Mouse (Mus musculus): ENCODE results near the gene Nlk. TPM values are rescaled to one million over a fixed set of nuclear protein-coding genes. Genes with fewer than 3 reads are reported as not detected.

The Nlk gene
- polyA plus RNA-seq, 1 experiment from 2014 or later: 13.4 TPM

GRCm38 (mm10) chr11:78566775-78567174 lies 130.4 kb downstream of the Nlk start:
- Histone ChIP-seq H3K4me1 (ENCODE audit: control insufficient read depth, insufficient read depth, low read length) (no peaks in the 10 kb centered on the region), H3K9ac (replicated peaks; ENCODE audit: low read depth, low read length) (no peak overlapping the region), H3K36me3 (ENCODE audit: control insufficient read depth, insufficient read depth, low read length) (peaks cover 4% of the 10 kb centered on the region; the same call in 1 of the 2 replicates), H3K9me3 (ENCODE audit: control insufficient read depth, low read depth, low read length) (no peaks in the 10 kb centered on the region), H3K27ac (ENCODE audit: low read length) (no peak overlapping the region), H3K4me2 (replicated peaks; ENCODE audit: low read depth, low read length) (no peak overlapping the region), H3K27me3 (ENCODE audit: control insufficient read depth, insufficient read depth, low read length) (no peaks in the 10 kb centered on the region), H3K4me3 (ENCODE audit: low read depth, low read length) (no peak overlapping the region)
- 46% methylated on average over 6 of the region's 6 CpGs for WGBS
- no peak for ATAC-seq (ENCODE audit: insufficient number of reproducible peaks, insufficient read depth, low FRiP score, low read depth)

GRCm38 (mm10) chr11:78560447-78560846 lies 136.7 kb downstream of the Nlk start:
- 16% methylated on average over 4 of the region's 4 CpGs for WGBS
- H3K27me3 ChIP-seq (ENCODE audit: control insufficient read depth, insufficient read depth, low read length): no peaks in the 10 kb centered on the region
- no peaks in the 10 kb centered on the region for H3K4me1 ChIP-seq (ENCODE audit: control insufficient read depth, insufficient read depth, low read length)
- no peak overlapping the region for H3K27ac ChIP-seq (ENCODE audit: low read length)
- no peak overlapping the region for H3K4me3 ChIP-seq (ENCODE audit: low read depth, low read length)
- ATAC-seq (ENCODE audit: insufficient number of reproducible peaks, insufficient read depth, low FRiP score, low read depth): 0 out of 2 replicates have a peak, but pooled peaks have one; percentile 42
- no peaks in the 10 kb centered on the region for H3K9me3 ChIP-seq (ENCODE audit: control insufficient read depth, low read depth, low read length)
- no peak overlapping the region for H3K4me2 ChIP-seq (replicated peaks; ENCODE audit: low read depth, low read length)
- no peaks in the 10 kb centered on the region for H3K36me3 ChIP-seq (ENCODE audit: control insufficient read depth, insufficient read depth, low read length)
- no peak overlapping the region for H3K9ac ChIP-seq (replicated peaks; ENCODE audit: low read depth, low read length)

- Histone ChIP-seq H3K36me3 (ENCODE audit: control insufficient read depth, insufficient read depth, low read length) (no peaks in the 10 kb centered on the region), H3K4me2 (replicated peaks; ENCODE audit: low read depth, low read length) (no peak overlapping the region), H3K4me3 (ENCODE audit: low read depth, low read length) (no peak overlapping the region), H3K4me1 (ENCODE audit: control insufficient read depth, insufficient read depth, low read length) (no peaks in the 10 kb centered on the region), H3K9me3 (ENCODE audit: control insufficient read depth, low read depth, low read length) (no peaks in the 10 kb centered on the region; the same call in 1 of the 2 replicates), H3K9ac (replicated peaks; ENCODE audit: low read depth, low read length) (no peak overlapping the region), H3K27ac (ENCODE audit: low read length) (no peak overlapping the region), H3K27me3 (ENCODE audit: control insufficient read depth, insufficient read depth, low read length) (no peaks in the 10 kb centered on the region)
- no peak for ATAC-seq (ENCODE audit: insufficient number of reproducible peaks, insufficient read depth, low FRiP score, low read depth)
- 61% methylated on average over 8 of the region's 8 CpGs for WGBS
Observed at GRCm38 (mm10) chr11:78557241-78557640, 139.9 kb downstream of the Nlk start.

- Histone ChIP-seq H3K9me3 (ENCODE audit: control insufficient read depth, low read depth, low read length) (no peaks in the 10 kb centered on the region; the same call in 1 of the 2 replicates), H3K27me3 (ENCODE audit: control insufficient read depth, insufficient read depth, low read length) (no peaks in the 10 kb centered on the region), H3K36me3 (ENCODE audit: control insufficient read depth, insufficient read depth, low read length) (no peaks in the 10 kb centered on the region), H3K4me2 (replicated peaks; ENCODE audit: low read depth, low read length) (no peak overlapping the region), H3K4me1 (ENCODE audit: control insufficient read depth, insufficient read depth, low read length) (no peaks in the 10 kb centered on the region), H3K4me3 (ENCODE audit: low read depth, low read length) (no peak overlapping the region), H3K27ac (ENCODE audit: low read length) (no peak overlapping the region), H3K9ac (replicated peaks; ENCODE audit: low read depth, low read length) (no peak overlapping the region)
- 69% methylated on average over 4 of the region's 4 CpGs for WGBS
- ATAC-seq (ENCODE audit: insufficient number of reproducible peaks, insufficient read depth, low FRiP score, low read depth): no peak
Observed at GRCm38 (mm10) chr11:78556070-78556469, 141.1 kb downstream of the Nlk start.

GRCm38 (mm10) chr11:78555623-78556022 lies 141.6 kb downstream of the Nlk start:
- no peak overlapping the region for H3K4me2 ChIP-seq (replicated peaks; ENCODE audit: low read depth, low read length)
- H3K27ac ChIP-seq (ENCODE audit: low read length): peak overlapping the region; percentile 67; the same call in 1 of the 2 replicates
- no peaks in the 10 kb centered on the region for H3K27me3 ChIP-seq (ENCODE audit: control insufficient read depth, insufficient read depth, low read length)
- no peaks in the 10 kb centered on the region for H3K4me1 ChIP-seq (ENCODE audit: control insufficient read depth, insufficient read depth, low read length)
- no peaks in the 10 kb centered on the region; the same call in 1 of the 2 replicates for H3K9me3 ChIP-seq (ENCODE audit: control insufficient read depth, low read depth, low read length)
- ATAC-seq (ENCODE audit: insufficient number of reproducible peaks, insufficient read depth, low FRiP score, low read depth): no peak
- WGBS: 54% methylated on average over 3 of the region's 3 CpGs
- H3K36me3 ChIP-seq (ENCODE audit: control insufficient read depth, insufficient read depth, low read length): no peaks in the 10 kb centered on the region
- no peak overlapping the region for H3K9ac ChIP-seq (replicated peaks; ENCODE audit: low read depth, low read length)
- no peak overlapping the region for H3K4me3 ChIP-seq (ENCODE audit: low read depth, low read length)

- Histone ChIP-seq H3K27me3 (ENCODE audit: control insufficient read depth, insufficient read depth, low read length) (no peaks in the 10 kb centered on the region), H3K36me3 (ENCODE audit: control insufficient read depth, insufficient read depth, low read length) (no peaks in the 10 kb centered on the region), H3K27ac (ENCODE audit: low read length) (peak overlapping the region; percentile 72; the same call in 1 of the 2 replicates), H3K9me3 (ENCODE audit: control insufficient read depth, low read depth, low read length) (no peaks in the 10 kb centered on the region; the same call in 1 of the 2 replicates), H3K4me2 (replicated peaks; ENCODE audit: low read depth, low read length) (peak overlapping the region; percentile 75), H3K4me3 (ENCODE audit: low read depth, low read length) (peak overlapping the region; percentile 65), H3K9ac (replicated peaks; ENCODE audit: low read depth, low read length) (0 out of 2 replicates have a peak overlapping the region, but pooled peaks have one; percentile 38), H3K4me1 (ENCODE audit: control insufficient read depth, insufficient read depth, low read length) (peaks cover 6% of the 10 kb centered on the region; the same call in 1 of the 2 replicates)
- ATAC-seq (ENCODE audit: insufficient number of reproducible peaks, insufficient read depth, low FRiP score, low read depth): 0 out of 2 replicates have a peak, but pooled peaks have one; percentile 8
- 33% methylated on average over 6 of the region's 6 CpGs for WGBS
Observed at GRCm38 (mm10) chr11:78551059-78551398, 146.1 kb downstream of the Nlk start.

- Histone ChIP-seq H3K27me3 (ENCODE audit: control insufficient read depth, insufficient read depth, low read length) (no peaks in the 10 kb centered on the region), H3K4me1 (ENCODE audit: control insufficient read depth, insufficient read depth, low read length) (peaks cover 6% of the 10 kb centered on the region; the same call in 1 of the 2 replicates), H3K4me3 (ENCODE audit: low read depth, low read length) (peak within 1 kb of the TSS; percentile 65), H3K9me3 (ENCODE audit: control insufficient read depth, low read depth, low read length) (no peaks in the 10 kb centered on the region; the same call in 1 of the 2 replicates), H3K36me3 (ENCODE audit: control insufficient read depth, insufficient read depth, low read length) (0 out of 2 replicates have a peak, but pooled peaks cover 3% of the 10 kb centered on the region), H3K4me2 (replicated peaks; ENCODE audit: low read depth, low read length) (peak within 1 kb of the TSS; percentile 75), H3K9ac (replicated peaks; ENCODE audit: low read depth, low read length) (peak within 1 kb of the TSS; percentile 63), H3K27ac (ENCODE audit: low read length) (peak within 1 kb of the TSS; percentile 79)
- peak; percentile 100 for ATAC-seq (ENCODE audit: insufficient number of reproducible peaks, insufficient read depth, low FRiP score, low read depth)
- under 1% methylated on average over 60 of the region's 60 CpGs for WGBS
Observed at GRCm38 (mm10) chr11:78550168-78551058, 146.8 kb downstream of the Nlk start, which contains the start of gene Tmem97. Tmem97 (minus strand) TSS chr11:78550777.

GRCm38 (mm10) chr11:78549491-78549987 lies 147.6 kb downstream of the Nlk start:
- WGBS: 3% methylated on average over 5 of the region's 5 CpGs
- Histone ChIP-seq H3K27ac (ENCODE audit: low read length) (no peak overlapping the region; the same call in 1 of the 2 replicates), H3K27me3 (ENCODE audit: control insufficient read depth, insufficient read depth, low read length) (no peaks in the 10 kb centered on the region), H3K9ac (replicated peaks; ENCODE audit: low read depth, low read length) (peak overlapping the region; percentile 63), H3K4me3 (ENCODE audit: low read depth, low read length) (peak overlapping the region; percentile 65), H3K36me3 (ENCODE audit: control insufficient read depth, insufficient read depth, low read length) (0 out of 2 replicates have a peak, but pooled peaks cover 4% of the 10 kb centered on the region), H3K9me3 (ENCODE audit: control insufficient read depth, low read depth, low read length) (no peaks in the 10 kb centered on the region; the same call in 1 of the 2 replicates), H3K4me2 (replicated peaks; ENCODE audit: low read depth, low read length) (peak overlapping the region; percentile 75), H3K4me1 (ENCODE audit: control insufficient read depth, insufficient read depth, low read length) (peaks cover 6% of the 10 kb centered on the region; the same call in 1 of the 2 replicates)
- ATAC-seq (ENCODE audit: insufficient number of reproducible peaks, insufficient read depth, low FRiP score, low read depth): no peak

All from stomach, embryonic 14.5 days (tissue).